Mouse (Mus musculus): ENCODE data around the gene Chil5.

- TF ChIP-seq POLR2A (IDR thresholded peaks at IDR 0.05; ENCODE audit: borderline replicate concordance, insufficient read depth, low read length) (no peak), CTCF (IDR thresholded peaks at IDR 0.05; ENCODE audit: borderline replicate concordance, insufficient read depth, low read depth, low read length) (no peak)
These were observed 25.4 kb upstream of the Chil5 start for GRCm38 (mm10) chr3:106057966-106058365.

Measured in cerebellum, adult 2 months (tissue).